Mouse (Mus musculus): ENCODE data around the gene Ccnt2.

DNA sequence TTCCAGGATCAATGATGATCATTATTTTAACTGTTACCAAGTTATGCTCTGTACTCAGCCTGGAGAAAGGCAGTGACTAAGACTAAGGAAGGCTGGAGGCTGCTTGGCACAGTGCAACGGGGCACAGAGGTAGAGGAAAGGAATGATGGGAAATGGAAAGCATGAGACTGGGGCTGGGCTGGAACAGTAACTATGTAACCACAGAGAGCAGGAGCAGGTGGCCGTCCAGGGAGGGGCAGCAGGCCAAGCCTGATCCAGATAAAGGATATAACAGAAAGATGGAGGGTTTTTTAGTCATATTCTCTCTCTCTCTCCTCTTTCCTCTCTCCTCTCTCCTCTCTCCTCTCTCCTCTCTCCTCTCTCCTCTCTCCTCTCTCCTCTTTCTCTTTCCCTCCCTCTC is 59.8 kb downstream of the Ccnt2 start:
- TF ChIP-seq POLR2A (IDR thresholded peaks at IDR 0.05; ENCODE audit: low read depth, low read length) = no peak
- TF ChIP-seq CTCF (IDR thresholded peaks at IDR 0.05; ENCODE audit: extremely low read depth, insufficient read depth, insufficient read length, insufficient replicate concordance) = no peak

All from spleen, adult 2 months (tissue).